Mouse (Mus musculus) cortical plate, adult 2 months (tissue): ENCODE results near the gene Syt7. TPM values are rescaled to one million over a fixed set of nuclear protein-coding genes. Genes with fewer than 3 reads are reported as not detected.

Source experiments
- H3K27ac ChIP-seq: fragments of 200-500 bp; 2 replicates; pipeline ENCODE4 v1.5.1; 2012; ENCODE audit warnings: low read length, control low read depth, inconsistent platforms; ENCODE audit not compliant: insufficient read depth
- H3K4me1 ChIP-seq: fragments of 200-500 bp; 2 replicates; pipeline ENCODE4 v1.6.1; 2011; ENCODE audit warnings: low read length; ENCODE audit not compliant: control insufficient read depth, insufficient read depth
- H3K4me3 ChIP-seq: fragments of 200-500 bp; 2 replicates; pipeline ENCODE4 v1.5.1; 2011; ENCODE audit warnings: mild to moderate bottlenecking, low read length, control low read depth; ENCODE audit not compliant: insufficient read depth
- CTCF ChIP-seq: fragments of 200-500 bp; IDR thresholded peaks from 2 replicates; pipeline ENCODE4 v1.5.1; 2011; ENCODE audit warnings: mild to moderate bottlenecking, control low read depth, low read length; ENCODE audit not compliant: insufficient read depth; ENCODE audit errors: extremely low read depth
- POLR2A ChIP-seq: fragments of 200-500 bp; IDR thresholded peaks from 2 replicates; pipeline ENCODE4 v1.6.1; 2011; ENCODE audit warnings: mild to moderate bottlenecking, low read length, control low read depth; ENCODE audit not compliant: insufficient read depth; ENCODE audit errors: extremely low read depth
- polyA plus RNA-seq: library from polyadenylated mRNA; depleted of rRNA; stranded (reverse); fragments of >200 nt; gene quantifications from 2 replicates; pipeline ENCODE4 v1.2.3, GENCODE M21; 2012

Gene Syt7
- polyA plus RNA-seq, 1 experiment = 213 TPM

DNA sequence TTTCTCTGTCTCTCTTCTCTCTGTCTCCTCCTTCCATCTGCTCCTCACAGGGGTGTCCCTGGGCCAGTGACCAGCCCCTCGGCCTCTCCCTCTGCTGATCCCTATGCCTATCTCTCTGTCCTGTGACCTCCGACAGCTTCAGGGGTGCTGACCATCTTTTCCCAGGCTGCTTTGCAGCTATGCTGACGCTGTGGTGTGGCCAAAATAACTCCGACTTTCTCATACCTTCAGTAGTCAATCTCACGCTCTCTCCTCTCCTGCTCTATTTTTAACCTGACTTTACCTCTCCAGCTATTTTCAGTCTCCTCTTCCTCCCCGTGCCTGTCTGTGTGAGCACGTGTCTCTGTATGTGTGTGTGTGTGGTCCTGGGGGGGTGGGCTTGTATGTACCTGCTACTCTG, 44.3 kb downstream of the Syt7 start:
- H3K4me1 ChIP-seq = peaks cover 12% of the 10 kb centered on the region
- H3K4me3 ChIP-seq = no peak overlapping the region
- no peak for TF ChIP-seq CTCF
- no peak for TF ChIP-seq POLR2A
- peak overlapping the region; percentile 75 for H3K27ac ChIP-seq

DNA sequence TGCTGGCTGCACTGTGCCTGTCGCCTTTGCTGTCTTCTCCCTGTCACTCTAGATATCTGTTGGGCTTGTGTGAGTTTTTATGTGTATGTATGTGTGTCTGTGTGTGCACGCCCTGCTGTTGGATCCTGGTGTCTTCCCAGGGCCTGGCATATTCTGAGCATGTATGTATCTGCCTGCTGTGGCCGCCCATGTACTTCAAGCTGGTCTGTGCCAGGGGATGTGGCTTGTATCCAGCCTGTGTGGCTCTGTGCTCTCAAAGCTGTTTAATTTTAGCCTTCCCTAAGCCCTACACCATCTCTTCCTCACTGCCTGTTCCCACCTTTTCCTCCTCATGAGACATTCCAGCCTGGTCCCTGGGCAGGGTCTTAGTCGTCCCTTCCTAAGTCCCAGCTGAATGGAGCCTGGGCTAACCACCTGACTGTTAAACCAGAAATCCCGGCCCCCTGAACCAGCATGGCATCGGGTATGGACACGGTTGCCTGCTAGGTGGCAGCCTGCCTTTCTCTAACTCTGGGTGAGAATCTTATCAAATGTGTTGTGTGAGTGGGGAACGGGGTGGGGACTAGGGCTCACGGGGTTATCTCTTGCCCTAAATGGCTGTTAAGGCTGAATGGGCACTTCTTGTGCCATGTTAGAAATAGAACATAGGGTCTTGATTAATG, 45.1 kb downstream of the Syt7 start:
- peak overlapping the region; percentile 74 for H3K27ac ChIP-seq
- H3K4me3 ChIP-seq = no peak overlapping the region
- no peak for TF ChIP-seq POLR2A
- H3K4me1 ChIP-seq = peaks cover 12% of the 10 kb centered on the region

DNA sequence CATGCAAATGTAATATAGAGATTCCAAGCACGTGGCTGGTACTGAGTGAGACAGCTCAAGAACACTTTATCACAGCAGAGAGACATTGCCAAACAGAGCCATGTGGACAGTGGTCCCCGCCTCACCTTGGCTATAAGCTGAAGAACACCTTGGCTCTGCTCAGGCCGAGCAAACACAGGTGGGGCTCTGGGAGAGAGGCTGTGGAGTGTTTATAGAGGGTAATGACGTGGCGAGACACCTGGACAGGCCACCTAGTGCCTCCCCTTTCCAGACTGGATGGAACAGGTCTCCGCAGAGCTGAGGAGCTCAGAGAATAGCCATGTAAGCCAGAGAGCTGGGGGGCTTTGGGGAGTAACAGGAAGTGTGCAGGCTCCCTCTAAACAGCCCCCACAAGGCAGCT, 46.0 kb downstream of the Syt7 start:
- no peak overlapping the region for H3K4me3 ChIP-seq
- peaks cover 12% of the 10 kb centered on the region for H3K4me1 ChIP-seq
- TF ChIP-seq POLR2A = no peak
- no peak for TF ChIP-seq CTCF
- no peak overlapping the region for H3K27ac ChIP-seq

DNA sequence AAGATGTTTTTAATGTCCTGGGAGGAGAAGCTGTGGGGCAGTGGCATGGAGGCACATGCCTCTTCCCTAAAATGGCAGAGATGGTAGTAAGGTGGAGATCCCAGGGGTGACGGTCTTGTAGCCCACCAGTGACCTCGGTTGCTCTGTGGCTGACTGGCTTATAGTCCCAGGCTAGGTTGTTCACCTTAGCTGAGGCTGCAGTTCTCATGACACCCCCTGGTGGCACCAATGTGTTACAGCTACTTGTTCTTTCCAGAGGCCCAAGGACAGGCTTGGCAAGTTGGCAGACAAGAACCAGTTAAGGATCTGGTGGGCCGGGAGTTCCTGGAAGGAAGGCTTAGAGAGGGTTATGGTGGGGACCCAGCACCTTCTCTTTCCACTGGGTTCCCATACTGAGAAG, 47.0 kb downstream of the Syt7 start:
- no peak overlapping the region for H3K27ac ChIP-seq
- TF ChIP-seq CTCF = peak; percentile 79
- TF ChIP-seq POLR2A = no peak
- H3K4me1 ChIP-seq = peaks cover 12% of the 10 kb centered on the region
- no peak overlapping the region for H3K4me3 ChIP-seq

DNA sequence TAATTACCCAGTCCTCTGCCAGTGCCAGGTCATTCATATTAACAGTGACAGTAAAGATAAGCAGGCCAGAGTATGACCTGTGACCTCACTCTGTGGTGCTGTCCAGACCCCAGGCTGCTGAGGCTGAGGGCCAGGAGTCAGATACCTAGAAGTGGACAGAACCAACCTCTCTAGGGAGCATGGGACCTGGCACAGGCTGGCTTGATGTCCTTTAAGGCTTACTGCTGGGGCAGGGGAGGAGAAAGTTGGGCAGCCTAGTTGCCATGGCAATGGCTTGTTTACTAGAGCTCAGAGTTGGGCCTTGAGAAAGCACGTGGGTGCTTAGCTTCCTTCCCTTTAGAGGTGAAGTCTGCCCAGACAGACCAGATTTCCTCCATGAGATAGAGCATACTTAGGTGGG, 47.8 kb downstream of the Syt7 start:
- TF ChIP-seq POLR2A = no peak
- TF ChIP-seq CTCF = no peak
- Histone ChIP-seq H3K4me3 (no peak overlapping the region), H3K4me1 (peaks cover 12% of the 10 kb centered on the region), H3K27ac (no peak overlapping the region)

DNA sequence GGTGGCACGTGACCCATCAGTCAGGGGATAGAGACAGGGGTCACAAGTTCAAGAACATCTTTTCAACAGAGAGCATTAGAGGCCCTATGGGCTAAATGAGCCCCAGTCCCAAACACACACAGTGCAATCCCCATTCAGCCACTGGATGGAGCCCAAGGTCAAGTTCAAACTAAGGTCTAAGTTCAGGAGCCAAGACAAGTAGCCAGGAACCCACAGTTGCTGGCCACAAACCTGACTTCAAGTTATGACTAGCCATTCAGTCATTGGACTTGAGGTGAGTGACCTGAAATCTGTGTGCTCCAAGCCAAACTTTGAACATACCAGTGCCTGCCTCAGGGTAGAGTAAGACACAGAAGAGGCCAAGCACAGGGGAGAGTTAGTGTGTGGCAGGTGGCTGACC, 48.6 kb downstream of the Syt7 start:
- TF ChIP-seq CTCF = no peak
- no peak for TF ChIP-seq POLR2A
- Histone ChIP-seq H3K4me1 (peaks cover 12% of the 10 kb centered on the region), H3K4me3 (no peak overlapping the region), H3K27ac (no peak overlapping the region)

DNA sequence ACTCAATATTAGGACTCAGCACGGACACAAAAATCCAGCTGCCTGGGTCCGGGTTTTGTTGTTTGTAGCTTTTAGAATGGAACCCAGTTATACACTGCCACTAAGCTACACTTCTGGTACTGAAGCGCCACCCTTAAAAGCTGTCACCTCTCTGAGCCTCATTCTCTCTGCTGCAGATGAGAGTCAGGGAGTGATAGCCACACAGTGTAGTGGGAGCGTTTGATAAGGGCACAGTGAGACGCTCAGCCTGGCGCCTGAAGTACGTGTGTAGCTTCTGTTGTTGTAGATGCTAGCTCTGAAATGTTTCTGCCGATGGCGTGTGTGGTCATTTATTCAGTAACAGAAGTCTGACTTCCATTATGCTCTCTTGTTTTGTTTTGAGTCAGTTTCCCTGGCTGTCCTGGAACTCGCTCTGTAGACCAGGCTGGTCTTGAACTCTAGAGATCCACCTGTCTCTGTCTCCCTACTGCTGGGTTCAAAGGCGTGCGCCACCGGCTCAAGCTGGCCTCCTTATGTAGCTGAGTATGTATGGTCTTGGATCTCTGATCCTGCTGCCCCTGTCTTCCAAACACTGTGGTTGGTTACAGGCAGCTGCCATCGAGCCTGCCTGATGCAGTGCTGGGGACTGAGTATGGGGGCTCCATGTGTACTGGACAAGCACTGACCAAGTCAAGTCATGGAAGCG, 55.9 kb downstream of the Syt7 start:
- Histone ChIP-seq H3K4me1 (no peaks in the 10 kb centered on the region), H3K4me3 (no peak overlapping the region), H3K27ac (no peak overlapping the region)
- TF ChIP-seq CTCF (no peak), POLR2A (no peak)

DNA sequence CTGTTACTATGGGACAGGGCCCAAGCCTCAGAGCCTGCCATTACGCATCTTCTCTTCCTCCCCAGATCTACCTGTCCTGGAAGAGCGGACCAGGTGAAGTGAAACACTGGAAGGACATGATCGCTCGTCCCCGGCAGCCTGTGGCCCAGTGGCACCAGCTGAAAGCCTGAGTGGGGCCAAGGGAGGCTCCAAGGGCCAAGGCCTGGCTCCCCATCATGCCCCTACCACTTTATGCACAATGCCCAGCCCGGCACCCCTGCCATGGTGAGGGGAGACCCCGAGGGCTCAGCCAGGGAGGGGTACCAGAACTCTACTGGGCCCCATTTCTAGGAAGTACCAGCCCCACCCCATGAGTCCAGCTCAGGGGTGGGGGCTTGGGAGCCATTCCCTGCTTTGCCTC, 59.4 kb downstream of the Syt7 start:
- H3K4me1 ChIP-seq = no peaks in the 10 kb centered on the region
- no peak overlapping the region for H3K27ac ChIP-seq

DNA sequence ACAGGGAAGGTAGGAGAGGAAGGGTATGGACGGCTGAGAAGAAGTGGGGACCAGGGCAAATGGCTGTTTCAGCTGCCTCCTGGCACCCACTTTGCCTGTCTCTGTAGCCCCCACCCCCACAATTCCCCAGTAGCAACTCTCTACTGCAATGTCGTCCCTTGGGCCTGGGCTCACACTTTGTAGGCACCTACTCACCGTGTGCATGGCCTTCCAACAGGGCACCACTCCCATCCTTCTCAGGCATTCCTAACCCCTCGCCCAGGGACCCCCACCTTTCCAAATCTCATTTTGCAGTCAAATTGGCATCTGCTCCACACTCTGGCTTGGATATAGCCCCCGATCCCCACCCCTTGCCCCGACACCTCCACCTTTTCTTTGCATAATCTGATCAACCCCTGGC, 60.3 kb downstream of the Syt7 start:
- TF ChIP-seq POLR2A (no peak), CTCF (no peak)
- H3K27ac ChIP-seq = no peak overlapping the region
- no peak overlapping the region for H3K4me3 ChIP-seq
- no peaks in the 10 kb centered on the region for H3K4me1 ChIP-seq

More for the DNA sequence above, 59.4 kb downstream of the Syt7 start:
- no peak for TF ChIP-seq POLR2A
- TF ChIP-seq CTCF = no peak
- H3K4me3 ChIP-seq = no peak overlapping the region

DNA sequence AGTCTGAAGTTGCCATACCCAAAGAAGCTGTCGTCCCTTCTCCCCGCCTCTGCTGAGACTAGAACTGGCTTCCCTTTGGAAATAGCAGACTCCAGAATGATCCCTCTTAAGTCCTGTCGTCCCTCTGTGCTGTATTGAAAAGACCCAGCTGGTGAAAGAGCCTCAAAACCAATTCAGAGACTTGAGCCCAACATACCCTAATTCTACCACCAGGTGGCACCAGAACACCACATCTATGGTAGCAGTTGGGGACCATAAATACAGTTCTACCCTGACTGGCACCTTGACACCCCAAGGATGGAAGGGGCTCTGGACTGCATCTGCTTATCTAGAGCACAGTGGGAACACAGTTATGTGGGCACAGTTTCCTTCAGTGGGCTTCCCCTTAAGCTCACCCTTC, 60.8 kb downstream of the Syt7 start:
- TF ChIP-seq CTCF (peak; percentile 80), POLR2A (no peak)
- no peak overlapping the region for H3K27ac ChIP-seq
- no peak overlapping the region for H3K4me3 ChIP-seq
- H3K4me1 ChIP-seq = no peaks in the 10 kb centered on the region
